Mouse (Mus musculus) yolk sac, embryonic 10.5 days (tissue): ENCODE measurements at regions not wholly inside any gene's neighbourhood (a gene's known extent, or its start where the extent isn't known, plus 50 kb on each side); places are given as distances from the start of the nearest gene placed in this dataset.

Experiments used
- DNase-seq: peaks from one replicate; pipeline ENCODE4 v3.0.0-alpha.2; 2017; ENCODE audit warnings: low spot score

DNA sequence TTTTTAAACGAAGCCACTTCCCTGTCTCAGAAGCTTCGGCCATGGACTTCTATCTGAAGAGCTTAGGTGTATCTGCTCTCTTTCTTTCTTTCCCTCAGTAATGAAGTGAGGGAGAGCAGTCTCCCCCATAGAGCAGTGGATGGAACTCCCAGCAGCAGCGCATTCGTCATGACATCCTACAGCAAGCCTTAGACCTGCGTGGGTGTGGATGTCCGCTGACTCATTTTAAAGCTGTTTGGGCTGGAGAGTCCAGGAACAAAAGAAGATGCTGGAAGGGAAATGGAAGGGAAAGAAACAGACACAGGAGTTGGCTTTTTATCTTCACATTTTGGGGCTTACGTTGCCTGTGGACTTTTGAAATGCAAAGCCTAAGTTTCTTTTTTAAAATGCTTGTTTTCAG is 190.3 kb upstream of the Arhgap24 start:
- no peak for DNase-seq

DNA sequence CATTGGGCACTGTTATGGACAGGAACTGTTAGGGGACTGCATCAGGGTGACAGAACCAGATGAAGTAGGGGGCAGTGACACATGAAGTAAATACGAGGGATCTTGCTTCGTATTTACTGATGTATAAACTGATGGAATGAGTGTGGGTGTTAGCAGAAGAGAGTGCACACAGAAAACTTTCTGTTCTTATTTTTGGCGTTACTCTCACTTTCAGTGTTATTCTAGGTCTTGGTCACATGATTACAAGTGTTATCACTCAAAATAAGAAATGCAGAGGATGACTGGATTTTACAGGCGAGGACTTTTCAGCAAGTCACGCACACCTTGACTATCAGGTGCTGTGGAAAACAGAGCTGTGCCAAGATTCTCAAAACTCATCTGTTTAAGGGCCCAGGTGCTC is 185.6 kb upstream of the Arhgap24 start:
- DNase-seq: no peak

DNA sequence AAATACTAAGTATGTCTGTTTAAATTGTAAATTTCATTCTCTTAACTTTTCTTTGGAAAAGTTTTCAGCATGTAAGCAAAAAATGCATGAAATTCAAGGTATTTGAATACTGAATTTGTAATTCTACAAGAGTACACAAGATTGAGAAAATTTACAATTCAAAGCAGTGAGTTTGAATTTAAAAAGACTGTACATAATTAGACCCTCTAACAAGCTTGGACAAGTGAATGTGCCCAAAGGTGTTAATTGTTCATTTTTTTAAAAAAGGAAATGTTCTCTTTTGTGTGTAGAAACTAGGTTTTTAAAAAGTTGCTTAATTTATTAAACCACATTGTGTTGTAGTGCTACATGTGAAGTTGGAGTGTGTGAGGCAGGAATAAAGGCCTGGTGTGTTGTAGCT is 174.9 kb upstream of the Arhgap24 start:
- DNase-seq: no peak

DNA sequence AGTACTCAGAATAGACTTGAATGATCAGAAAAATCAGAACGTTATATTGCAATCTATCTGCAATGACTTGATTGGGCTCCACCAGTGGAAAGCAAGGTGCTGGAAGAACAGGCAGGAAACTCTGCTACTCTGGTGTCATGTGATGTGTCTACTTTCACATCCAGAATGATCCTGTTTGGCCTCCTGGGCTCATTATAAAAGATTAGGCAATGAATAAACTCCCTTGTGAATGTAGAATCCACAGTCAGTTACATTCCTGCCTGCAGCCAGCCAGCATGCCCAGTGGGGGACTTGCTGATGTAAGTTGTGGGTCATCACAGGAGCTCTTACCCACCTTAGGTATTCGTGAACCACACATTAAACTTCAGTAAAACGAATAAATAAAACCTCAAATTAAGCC is 174.5 kb upstream of the Arhgap24 start:
- no peak for DNase-seq

DNA sequence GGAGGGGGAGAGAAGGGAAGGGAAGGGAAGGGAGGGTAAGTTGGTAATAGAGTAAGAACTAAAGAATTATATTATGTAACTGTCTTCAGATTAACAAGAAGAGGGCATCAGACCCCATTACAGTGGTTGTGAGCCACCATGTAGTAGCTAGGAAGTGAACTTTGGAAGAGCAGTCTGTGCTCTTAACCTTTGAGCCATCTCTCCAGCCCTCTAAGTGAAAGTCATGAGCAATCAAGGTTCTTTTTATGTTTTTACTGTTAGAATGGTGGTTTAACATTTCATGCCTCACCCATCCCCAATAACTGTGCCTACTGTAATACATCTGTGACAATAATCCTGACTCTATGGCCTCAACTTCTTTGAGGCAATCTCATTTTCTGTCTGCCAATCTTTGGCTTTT is 169.6 kb upstream of the Arhgap24 start:
- no peak for DNase-seq

DNA sequence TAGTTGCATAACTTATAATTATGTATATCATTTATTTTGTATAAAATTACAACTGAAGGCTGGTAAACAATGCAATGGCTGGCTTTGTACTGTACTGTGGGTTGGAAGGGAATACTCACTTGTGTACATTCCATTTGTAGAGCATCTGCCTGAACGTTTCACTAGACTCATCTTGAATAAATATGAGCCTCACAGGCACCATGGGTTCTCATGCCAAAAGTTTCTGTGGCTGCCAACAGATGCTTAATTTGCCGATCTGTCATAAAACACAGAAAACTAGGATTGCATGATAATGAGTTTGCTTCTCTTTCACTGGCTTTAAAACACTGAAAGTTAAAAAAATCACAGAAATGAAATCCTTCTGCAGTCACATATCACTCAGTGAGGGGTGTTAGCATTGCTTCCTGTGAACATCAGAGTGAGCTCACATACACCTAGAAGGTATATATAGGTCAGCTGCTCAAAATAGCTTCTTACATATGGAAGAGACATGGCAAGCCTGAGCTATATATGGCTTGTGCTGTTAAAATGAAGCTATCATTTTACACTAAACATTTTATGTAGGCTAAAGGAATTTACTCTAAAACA is 152.9 kb upstream of the Arhgap24 start:
- no peak for DNase-seq

DNA sequence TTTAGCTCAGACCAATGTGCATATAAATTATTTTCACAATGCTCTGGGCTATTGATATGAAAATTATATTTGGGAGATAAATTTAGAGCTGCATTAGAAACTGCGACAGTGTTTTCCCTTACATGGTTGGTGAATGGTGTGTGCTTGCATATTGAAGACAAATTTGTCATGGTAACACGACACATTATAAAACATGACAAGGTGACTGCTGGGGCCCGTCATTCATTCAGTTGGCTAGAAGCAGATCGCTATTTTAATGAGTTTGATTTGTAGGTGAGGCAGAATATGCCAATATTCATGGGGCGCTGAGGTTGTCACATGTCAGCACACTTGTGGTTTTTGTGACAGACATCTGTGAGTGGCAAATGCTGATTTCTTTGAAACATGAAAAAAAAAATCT is 147.3 kb upstream of the Arhgap24 start:
- no peak for DNase-seq

DNA sequence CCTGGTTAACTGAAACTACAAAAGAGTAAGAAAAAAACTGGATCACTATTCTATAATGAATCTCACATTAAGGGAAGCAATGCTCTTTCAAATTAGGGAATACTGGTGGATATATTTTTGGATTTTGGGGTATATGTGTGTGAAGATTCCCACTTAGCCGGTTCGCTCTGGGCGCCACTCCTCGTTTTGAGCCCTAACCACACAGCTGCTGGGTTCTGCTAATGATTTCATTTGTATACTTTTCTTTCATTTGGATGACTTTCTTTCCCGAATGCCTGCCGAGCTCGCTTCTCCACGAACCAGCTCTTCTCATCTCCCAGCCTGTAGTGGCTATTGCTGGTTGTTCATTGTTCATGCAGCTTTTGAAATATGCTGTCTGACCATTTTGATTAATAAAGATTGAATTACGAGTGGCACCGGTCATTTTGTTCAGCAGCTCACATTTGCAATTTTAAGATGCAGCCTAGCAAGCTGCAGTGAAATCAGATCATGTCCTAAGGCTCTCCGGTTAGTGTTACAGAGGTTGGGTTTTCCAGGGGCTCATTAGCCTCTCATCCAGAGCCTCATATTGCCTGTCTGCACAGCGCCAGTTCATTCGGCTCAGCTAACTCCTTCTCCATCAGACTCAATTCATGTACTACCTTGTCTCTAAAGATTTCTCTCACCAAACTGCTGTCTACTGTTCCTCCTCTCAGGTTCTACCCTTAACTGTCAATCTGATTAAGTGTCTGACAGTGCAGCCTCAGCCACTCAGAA is 146.6 kb upstream of the Arhgap24 start:
- DNase-seq: no peak

DNA sequence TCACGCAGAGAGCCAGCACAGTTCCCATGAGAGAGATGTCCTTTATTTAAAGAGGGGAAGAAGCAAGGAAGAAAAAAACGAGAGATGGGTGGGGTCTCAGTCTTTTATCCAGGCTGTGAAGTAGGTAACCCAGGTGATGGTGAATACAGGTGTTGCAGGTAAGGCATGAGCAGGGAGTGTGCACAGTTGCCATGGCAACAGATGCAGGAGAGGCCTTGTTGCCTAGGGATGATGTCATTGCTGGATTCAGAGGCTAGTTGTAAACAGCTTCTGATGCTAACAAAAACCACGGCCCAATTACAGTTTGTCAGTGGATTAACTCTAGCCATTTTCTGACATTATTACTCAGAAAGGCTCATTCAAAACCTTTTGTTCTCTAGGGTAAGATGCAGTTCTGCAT is 114.7 kb upstream of the Arhgap24 start:
- DNase-seq: no peak

DNA sequence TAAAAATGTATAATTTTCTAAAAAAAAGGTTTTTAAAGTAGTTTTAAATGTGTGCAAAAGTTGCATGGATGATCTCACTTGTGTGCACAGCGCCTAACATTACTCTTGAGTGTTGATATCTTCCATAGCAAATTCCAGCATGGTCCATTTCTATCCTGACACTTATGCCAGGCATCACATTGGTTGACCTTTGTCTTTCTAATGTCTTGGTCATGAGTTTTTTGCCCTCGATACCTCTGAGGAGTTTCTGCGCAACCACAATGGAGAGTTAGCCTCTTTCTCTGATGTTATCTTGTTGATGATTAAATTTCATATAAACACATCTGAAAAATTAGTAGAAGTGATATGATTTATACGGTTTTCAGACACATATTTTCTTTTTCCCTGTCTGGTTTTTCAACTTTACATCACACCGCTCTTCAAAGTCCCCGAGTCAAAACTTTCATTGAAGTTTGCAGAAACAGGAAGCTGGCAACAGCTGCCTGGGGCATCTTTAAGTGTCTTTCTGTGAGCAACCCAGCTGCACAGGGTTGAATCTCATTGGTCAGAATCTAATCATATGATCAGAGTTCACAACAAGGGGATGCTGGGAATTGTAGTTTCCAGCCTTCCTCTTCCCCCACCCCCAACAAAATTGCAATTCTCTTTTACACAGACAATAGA is 107.8 kb upstream of the Arhgap24 start:
- no peak for DNase-seq

DNA sequence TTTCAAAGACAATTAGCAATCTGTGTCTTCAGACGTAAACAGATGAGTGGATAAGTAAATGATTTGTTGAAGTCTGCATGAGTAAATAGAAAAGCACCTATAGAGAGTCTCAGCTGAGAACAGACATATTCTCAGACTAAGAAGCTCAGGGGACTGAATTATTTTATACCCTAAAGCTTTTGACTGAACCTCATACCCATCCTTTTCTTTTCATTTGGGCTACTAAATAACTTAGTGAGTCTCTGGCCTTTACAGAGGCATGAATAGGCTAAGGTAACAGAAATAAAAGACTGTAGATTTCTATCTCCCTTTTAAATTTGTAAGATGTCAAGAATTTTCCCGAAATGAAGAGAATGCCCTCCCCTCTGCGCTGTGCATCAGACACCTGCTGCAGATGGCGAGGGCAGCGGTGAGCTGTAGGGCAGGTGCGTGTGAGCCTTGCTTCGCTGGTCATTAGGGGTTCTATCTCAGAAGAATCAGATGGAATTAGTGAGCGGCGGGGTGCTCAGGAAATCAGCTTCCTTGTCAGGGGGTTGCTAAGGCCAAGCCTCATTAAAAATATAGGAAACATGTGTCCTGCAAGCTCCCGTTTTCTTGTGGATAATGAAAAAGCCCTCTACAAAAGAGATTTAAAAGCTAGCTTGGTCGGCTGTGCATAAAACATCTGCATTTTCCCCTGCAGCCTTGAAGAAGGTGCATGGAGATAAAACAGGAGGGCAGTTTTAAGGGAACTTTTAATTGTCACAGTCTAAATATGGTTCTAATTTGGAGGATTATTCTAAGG is 107.0 kb upstream of the Arhgap24 start:
- no peak for DNase-seq

DNA sequence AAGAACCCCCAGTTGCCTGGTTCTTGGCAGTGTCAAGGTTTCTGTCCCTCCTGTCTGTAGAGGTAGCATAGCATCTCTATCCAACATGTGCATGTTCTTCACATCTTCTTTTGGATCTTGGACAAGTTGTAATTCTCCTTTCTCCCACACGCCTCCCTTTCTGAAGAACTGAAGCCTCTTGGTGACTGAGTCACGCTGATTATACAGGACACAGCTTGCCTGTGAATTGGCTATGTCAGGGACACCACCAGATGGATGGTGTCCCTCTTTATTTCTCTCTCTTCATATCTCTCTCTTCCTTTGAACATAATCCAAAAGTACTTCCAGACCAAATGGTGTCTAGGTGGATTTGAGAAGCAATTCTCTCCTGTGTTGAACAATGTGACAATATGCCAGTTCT is 105.9 kb upstream of the Arhgap24 start:
- DNase-seq: no peak

DNA sequence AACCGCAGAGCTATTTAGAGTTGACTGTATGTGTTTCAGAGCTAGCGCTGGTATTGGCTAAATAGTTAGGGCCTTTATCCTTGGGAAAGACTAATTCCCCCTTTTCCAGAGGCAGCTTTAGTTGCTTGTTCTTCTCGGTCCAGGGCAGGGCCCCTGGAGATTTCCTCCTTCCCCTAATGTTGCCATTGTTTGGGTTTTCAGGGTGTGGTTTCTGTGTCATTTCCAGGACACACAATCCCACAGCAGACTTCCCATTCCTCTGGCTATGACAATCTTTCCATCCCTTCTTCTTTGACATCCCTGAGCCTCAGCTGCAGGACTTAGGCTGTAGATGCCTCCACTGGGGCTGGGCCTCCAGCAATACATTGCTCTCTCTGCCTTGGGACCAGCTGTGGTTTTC is 87.2 kb upstream of the Arhgap24 start:
- DNase-seq: no peak

DNA sequence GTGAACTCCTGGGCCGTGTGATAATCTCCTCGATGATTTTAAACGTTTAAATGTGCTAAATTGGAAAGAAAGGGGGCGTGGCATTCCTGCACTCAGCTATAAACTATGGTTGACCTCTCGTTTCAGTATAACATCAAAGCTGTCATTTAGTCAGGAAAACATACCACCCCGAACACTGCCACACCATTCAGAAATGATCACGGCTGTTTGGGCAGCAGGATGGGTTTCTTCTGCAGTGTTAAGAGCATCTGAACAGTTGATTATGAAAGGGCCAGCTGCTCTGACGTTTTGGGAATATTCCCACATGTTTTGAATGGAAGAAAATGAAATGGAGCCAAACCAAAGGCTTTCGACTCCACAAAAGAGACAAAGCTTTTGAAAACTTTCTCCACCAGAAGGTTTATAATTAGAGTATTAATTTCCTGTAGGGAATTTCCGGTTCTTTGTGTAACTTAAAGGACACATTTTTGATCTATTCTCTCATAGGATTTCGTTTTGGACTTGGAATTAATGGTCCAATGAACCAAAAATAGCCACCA is 85.5 kb upstream of the Arhgap24 start:
- no peak for DNase-seq

DNA sequence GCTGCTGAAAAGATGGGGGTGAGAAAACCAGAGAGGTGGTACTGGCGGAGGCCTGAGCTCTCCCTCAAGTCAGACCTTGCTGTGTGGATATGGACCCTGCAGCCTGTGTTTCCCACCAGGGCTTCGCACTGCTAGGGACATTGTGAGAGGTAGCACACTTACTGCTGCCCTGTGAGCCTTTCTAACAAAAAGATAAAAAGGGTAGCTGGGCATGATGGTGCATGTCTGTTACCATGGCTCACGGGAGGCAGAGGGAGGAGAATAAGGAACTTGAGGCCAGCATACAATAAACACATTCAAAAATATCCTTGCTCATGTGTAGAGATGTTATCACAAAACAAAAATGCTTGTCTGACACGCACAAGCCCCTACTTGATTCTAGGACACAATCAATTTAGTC is 82.2 kb upstream of the Arhgap24 start:
- no peak for DNase-seq

DNA sequence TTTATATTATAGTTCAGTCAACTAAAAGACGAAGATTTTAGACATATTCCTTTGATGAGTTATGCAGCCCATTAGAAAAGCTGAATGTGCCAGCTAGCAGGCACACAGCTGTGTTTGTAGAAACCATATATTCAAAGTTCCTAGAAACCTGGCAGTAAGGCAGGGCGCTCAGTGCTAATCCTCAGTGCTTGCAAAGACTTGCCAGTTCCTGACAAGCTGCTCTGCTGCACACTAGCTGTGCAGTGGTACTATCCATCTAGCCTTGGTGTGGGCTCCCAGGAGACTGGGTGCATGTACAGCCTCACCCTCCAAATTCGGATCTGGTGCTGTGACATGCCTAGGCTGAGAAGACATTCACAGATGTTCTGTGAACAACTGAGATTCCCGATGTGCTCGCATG is 63.5 kb upstream of the Arhgap24 start:
- DNase-seq: no peak

DNA sequence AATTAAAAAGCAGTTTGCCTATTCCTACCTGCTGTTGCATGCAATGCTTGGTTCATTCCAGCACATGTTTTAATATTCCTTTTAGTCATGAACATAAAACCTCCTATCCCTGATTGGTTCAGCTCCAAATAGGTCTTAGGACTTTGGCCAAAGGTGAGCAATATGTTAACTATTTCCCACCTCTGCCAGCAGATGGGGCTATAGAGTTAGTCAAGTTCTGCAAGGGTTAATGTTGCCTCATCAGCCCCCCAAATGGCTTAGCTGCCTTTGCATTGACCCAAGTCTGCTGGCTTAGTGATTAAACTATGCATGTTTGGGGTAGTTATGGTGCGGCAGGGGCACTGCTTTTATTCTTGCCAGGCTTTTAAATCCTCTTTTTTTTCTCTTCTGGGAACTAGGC is 62.1 kb upstream of the Arhgap24 start:
- peak; percentile 12 for DNase-seq

DNA sequence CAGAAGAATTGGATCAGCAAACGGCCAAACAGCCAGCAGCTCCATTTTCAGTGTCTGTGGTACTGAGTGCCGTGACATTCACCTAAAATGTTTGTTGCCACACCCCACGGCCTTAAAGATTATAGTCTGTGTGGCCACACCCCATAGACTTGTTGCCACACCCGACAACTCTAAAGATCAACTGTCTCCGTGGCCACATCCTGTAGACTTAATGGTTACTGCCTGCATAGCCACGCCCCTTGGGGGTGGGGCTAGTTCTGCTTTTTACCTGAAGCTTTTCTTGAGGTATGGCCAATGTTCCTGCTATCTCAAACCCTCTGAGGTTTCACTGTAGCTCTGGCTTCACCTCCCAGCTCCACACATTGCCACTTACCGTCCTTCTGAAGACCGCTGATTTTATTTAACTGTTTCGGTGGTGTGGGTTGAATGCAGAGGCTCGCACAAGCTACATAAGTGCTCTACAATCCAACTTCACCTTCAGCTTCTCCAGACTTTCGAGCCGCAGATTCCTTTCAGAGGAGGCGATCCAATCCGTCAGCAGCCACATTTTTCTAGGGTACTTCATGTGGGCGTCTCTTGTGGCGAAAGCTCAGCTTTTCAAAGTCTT is 56.5 kb upstream of the Arhgap24 start:
- no peak for DNase-seq

DNA sequence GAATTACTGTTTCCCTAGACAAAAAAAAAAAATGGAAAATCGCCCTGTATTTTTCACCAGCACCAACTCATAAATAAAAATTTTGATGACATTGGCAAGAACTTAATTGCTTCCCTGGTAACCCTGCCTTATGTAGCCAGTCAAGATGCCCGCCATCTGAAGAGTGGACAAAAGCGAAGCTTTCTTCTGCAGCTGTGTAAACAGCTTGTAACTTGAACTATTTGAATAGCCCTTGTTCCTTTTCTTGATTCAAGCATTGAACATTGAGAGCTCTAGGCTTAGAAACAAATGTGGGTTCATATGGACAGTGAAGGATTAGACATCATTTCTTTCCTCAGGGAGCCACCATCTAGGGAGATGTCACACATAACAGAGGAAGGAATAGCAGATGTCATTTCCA is 52.9 kb upstream of the Arhgap24 start:
- no peak for DNase-seq
